Mouse (Mus musculus): ENCODE measurements around the gene Snrnp27.

DNA sequence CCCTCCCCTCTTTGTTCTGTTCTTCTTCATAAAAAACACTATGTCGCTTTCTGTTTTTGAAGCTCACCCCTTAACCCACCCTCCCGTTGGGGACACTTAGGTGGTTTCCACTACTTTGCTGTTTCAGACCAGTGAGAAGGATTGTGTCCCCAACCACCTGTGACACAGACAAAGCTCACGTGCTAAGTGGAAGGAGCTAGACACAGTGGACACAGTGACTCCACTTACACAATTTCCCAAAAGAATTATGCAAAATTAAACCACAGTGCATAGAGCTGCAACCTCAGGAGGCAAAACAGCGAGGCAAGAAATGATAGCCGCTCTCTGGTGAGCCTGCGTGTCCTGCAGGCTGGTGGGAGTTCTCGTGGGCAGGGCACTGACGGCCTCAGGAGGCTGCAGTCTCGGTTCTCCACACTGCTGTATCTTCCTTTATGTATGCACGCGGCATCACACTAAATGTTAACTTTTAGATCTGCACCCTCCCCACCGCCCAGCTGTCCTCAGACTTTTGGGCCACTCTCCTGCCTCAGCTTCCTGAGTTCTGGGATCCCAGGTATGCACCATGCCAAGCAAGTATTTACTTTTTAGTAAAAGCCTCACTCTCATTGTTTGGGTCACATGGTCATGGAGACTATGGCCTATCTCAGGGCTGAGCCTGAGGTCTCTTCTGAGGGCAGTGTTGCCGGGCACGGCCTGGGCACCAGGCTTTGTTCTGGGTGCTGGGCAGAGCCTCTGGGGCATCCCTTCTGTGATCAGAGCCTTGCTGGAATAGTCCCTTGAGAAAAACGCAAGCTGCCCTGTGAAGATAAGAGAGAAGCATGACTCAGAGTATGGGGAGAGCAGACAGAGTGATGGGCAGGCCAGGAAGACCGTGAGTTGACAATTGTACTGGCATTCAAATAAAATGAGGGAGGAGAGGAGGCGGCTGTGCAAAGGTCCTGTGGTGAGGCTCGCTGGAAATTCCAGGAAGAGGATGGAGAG is 44.9 kb downstream of the Snrnp27 start:
- TF ChIP-seq CTCF (IDR thresholded peaks at IDR 0.05; ENCODE audit: borderline replicate concordance, extremely low read depth, insufficient read depth, insufficient read length) (no peak), POLR2A (IDR thresholded peaks at IDR 0.05; ENCODE audit: borderline replicate concordance, extremely low read depth, insufficient read depth, insufficient read length, poor library complexity, severe bottlenecking) (no peak)

Measured in brain, embryonic 14.5 days (tissue).